Mouse (Mus musculus) testis, adult 2 months (tissue): Measurements from ENCODE around the gene Rpn1. TPM values are rescaled to one million over a fixed set of nuclear protein-coding genes. Genes with fewer than 3 reads are reported as not detected.

Source experiments
- H3K27ac ChIP-seq: fragments of 200-500 bp; 2 replicates; pipeline ENCODE4 v1.5.1; 2012; ENCODE audit warnings: low read depth, low read length; ENCODE audit not compliant: control insufficient read depth, insufficient read depth
- H3K27me3 ChIP-seq: fragments of 200-500 bp; 2 replicates; pipeline ENCODE4 v1.6.1; 2012; ENCODE audit warnings: mild to moderate bottlenecking, low read length, moderate library complexity; ENCODE audit not compliant: control insufficient read depth, insufficient read depth
- H3K36me3 ChIP-seq: fragments of 200-500 bp; 2 replicates; pipeline ENCODE4 v1.6.1; 2012; ENCODE audit warnings: mild to moderate bottlenecking, low read length; ENCODE audit not compliant: control insufficient read depth, insufficient read depth
- H3K4me1 ChIP-seq: fragments of 200-500 bp; 2 replicates; pipeline ENCODE4 v1.6.1; 2012; ENCODE audit warnings: low read length; ENCODE audit not compliant: control insufficient read depth, insufficient read depth
- H3K4me3 ChIP-seq: fragments of 200-500 bp; 2 replicates; pipeline ENCODE4 v1.5.1; 2012; ENCODE audit warnings: low read depth, mild to moderate bottlenecking, low read length, moderate library complexity, mixed read lengths; ENCODE audit not compliant: control insufficient read depth
- CTCF ChIP-seq: fragments of 200-500 bp; IDR thresholded peaks from 2 replicates; pipeline ENCODE4 v1.5.1; 2012; ENCODE audit warnings: low read depth, mild to moderate bottlenecking, inconsistent platforms, low read length, moderate library complexity; ENCODE audit not compliant: control insufficient read depth, insufficient read depth, insufficient replicate concordance
- POLR2A ChIP-seq: fragments of 200-500 bp; IDR thresholded peaks from 2 replicates; pipeline ENCODE4 v1.6.1; 2012; ENCODE audit warnings: low read depth, mild to moderate bottlenecking, inconsistent platforms, low read length, moderate library complexity; ENCODE audit not compliant: control insufficient read depth
- polyA plus RNA-seq: library from polyadenylated mRNA; depleted of rRNA; stranded (reverse); fragments of >200 nt; gene quantifications from 2 replicates; pipeline ENCODE4 v1.2.3, GENCODE M21; 2012

The Rpn1 gene
- polyA plus RNA-seq, 1 experiment: 230 TPM

DNA sequence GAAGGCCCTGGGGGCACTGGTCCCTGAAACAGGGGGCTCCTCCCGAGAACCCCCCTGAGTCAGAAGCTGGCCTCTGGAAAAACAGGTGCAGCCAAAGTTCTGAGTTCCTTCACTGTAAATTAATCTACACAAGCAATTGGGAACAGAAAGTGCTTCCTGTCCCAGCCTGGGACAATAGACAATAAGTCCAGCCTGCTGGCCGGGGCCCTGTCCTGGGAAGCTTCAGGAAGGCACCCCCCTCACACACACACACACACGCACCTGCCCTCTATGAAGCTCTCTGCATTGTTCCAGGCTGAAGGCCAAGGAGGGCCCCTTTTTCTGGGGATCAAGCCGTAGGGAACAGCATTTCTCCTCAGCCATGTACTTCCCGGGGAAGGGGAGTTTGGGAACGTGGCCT lies 49.6 kb downstream of the Rpn1 start:
- Histone ChIP-seq H3K27me3 (no peaks in the 10 kb centered on the region), H3K36me3 (no peaks in the 10 kb centered on the region), H3K27ac (no peak overlapping the region), H3K4me1 (peaks cover 13% of the 10 kb centered on the region), H3K4me3 (no peak overlapping the region)
- no peak for TF ChIP-seq CTCF
- no peak for TF ChIP-seq POLR2A

DNA sequence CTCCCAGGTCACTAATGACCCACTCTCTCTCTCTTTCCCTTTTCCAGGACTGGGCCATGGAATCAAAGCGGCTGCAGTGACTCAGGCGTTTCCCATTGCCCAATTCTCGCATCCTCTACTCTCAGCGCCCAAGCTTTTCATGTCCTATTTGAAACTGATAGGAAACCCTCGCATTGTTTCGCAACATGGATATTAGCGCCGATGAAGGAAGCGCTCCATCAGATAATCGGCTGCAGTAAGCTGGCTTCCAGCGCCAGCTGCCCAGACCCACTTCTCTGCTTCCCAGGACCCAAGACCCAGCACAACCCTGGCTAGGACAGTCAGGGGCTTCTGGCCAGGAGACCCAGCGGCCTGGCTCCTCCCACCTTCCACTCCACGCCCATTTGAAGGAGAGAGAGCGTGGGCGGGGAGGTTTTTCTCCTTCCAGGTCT lies 51.9 kb downstream of the Rpn1 start:
- no peak overlapping the region for H3K27ac ChIP-seq
- H3K4me3 ChIP-seq: peak overlapping the region; percentile 55
- no peaks in the 10 kb centered on the region for H3K36me3 ChIP-seq
- no peaks in the 10 kb centered on the region for H3K27me3 ChIP-seq
- H3K4me1 ChIP-seq: peaks cover 13% of the 10 kb centered on the region
- TF ChIP-seq CTCF: no peak
- no peak for TF ChIP-seq POLR2A

DNA sequence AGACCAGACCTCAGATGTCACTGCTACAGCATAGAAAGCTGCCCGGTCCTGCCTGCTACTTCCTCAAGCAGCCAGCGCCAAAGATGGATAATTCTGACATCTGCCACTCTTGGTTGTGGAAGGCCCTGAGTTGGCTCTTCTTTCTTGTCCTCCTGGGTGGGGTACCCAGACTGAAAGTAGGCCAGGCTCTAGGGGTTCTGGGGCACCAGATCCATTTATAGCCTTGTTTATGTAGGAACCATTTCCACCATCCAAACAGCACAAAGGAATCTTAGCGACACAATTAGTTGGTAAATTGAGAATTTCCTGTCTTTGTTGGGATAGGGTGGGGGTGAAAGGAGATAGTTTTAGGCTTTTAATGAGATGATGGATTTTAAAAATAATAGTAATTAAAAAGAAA lies 54.2 kb downstream of the Rpn1 start:
- no peak overlapping the region for H3K27ac ChIP-seq
- H3K36me3 ChIP-seq: no peaks in the 10 kb centered on the region
- H3K4me3 ChIP-seq: no peak overlapping the region
- H3K4me1 ChIP-seq: peaks cover 13% of the 10 kb centered on the region
- no peaks in the 10 kb centered on the region for H3K27me3 ChIP-seq
- TF ChIP-seq POLR2A (no peak), CTCF (no peak)

DNA sequence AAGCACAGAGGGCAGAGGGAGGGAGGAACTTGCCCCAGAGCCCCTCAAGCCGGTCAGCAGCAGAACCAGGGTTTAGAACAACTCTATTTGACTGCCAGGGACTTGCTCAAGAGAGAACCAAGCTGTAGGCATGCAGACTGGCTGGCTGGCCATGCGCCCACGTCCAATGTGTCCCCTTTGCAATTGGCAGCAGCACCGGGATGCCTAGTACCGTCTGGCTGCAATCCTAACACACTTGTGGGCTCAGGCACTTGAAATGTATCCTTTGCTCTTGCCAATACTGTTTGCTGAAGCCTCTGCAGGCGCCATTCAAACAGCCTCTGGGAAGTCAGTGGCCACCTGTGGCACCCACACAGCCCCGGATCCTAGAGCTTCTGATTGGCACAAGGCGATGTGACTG lies 56.0 kb downstream of the Rpn1 start:
- TF ChIP-seq CTCF (no peak), POLR2A (no peak)
- Histone ChIP-seq H3K4me1 (peaks cover 13% of the 10 kb centered on the region), H3K36me3 (no peaks in the 10 kb centered on the region), H3K27me3 (no peaks in the 10 kb centered on the region), H3K27ac (no peak overlapping the region), H3K4me3 (no peak overlapping the region)

DNA sequence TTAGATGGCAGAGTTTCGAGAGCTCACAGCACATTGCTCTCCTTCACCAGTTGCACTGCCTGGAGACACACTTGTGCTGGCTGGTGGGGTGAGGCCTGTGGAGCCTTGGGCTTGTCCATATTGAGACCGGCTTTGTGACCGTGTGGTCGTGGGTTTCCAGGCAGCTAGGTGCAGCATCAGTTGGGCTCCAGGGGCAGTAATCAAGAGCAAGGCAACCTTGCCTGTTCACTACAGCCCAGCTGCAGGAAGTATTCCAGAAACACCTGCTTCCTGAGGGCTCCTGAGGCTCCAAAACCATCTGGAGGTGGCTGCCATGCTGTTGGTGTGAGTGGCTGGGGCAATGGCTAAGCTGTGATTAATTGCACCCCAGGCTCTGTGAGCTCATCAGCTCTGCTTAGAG lies 61.5 kb downstream of the Rpn1 start:
- no peaks in the 10 kb centered on the region for H3K27me3 ChIP-seq
- TF ChIP-seq CTCF (no peak), POLR2A (no peak)
- peaks cover 12% of the 10 kb centered on the region for H3K4me1 ChIP-seq
- H3K36me3 ChIP-seq: no peaks in the 10 kb centered on the region
- H3K27ac ChIP-seq: no peak overlapping the region
- H3K4me3 ChIP-seq: no peak overlapping the region

DNA sequence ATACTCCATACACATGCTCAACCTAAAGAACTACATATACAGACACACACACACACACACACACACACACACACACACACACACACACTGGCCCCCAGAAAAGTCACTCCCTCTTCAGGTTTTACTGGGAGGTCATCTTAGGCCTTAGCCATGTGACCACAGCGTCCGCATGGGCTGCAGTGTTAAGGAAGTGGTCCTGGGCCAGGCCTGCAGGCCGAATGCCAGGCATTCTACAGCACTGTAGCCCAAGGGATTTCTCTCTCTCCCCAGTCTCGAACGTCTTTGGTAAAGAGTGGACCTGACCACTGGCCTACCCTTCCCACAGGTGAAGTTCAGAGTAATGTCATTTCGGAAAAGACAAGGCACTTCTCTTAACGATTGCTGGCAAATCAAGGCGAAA lies 62.3 kb downstream of the Rpn1 start:
- no peaks in the 10 kb centered on the region for H3K36me3 ChIP-seq
- H3K4me3 ChIP-seq: no peak overlapping the region
- no peaks in the 10 kb centered on the region for H3K27me3 ChIP-seq
- peaks cover 12% of the 10 kb centered on the region for H3K4me1 ChIP-seq
- no peak for TF ChIP-seq POLR2A
- TF ChIP-seq CTCF: no peak
- H3K27ac ChIP-seq: no peak overlapping the region

DNA sequence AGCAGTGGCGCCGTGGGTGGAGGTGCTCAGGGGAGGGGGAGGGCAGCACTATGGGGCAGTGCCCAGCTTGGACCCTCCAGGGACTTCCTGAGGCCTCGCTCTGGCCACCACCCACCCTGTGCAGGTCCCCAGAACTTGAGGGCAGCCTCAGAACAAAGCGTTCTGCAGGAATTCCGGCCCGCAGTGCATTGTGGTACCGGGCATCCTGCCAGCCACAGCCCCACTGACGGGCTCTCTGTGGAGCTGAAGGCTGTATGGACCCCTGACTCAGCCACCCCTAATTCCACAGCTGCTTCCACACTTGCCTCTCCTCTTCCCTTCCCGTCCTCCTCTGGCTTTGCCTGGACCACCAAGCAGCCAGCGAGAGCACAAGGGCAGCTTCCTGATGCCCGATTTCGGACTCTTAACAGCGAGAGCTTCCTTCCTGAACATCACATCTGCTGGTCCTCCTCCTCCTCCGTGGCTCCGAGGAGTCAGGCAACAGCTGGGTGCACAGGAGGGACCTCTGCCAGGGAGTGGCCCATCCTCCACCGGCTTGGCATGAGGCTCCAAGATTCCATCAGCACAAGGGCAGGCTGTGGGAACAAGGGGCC lies 63.2 kb downstream of the Rpn1 start:
- H3K4me3 ChIP-seq: peak overlapping the region; percentile 28; the same call in 1 of the 2 replicates
- H3K4me1 ChIP-seq: peaks cover 12% of the 10 kb centered on the region
- H3K27ac ChIP-seq: no peak overlapping the region
- no peaks in the 10 kb centered on the region for H3K36me3 ChIP-seq
- no peaks in the 10 kb centered on the region for H3K27me3 ChIP-seq
- TF ChIP-seq POLR2A: no peak
- TF ChIP-seq CTCF: no peak

DNA sequence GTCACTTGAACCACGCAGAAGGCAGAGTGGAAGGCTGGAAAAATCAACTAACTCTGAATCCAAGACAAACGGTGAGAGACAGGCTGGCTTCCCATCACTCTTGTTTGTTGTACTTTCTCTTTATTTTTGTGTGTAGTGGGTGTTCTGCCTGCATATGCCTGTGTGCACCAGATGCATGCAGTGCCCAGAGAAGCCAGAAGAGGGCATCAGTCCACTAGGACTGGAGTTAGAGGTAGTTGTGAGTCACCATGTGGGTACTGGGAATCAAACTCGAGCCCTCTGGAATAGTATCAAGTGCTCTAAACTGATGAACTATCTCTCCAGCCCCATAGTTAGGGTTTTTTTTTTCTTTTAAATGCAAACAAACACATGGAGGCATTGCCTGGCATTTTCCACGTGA lies 67.1 kb downstream of the Rpn1 start:
- no peak overlapping the region for H3K4me3 ChIP-seq
- peak; percentile 35; the same call in 1 of the 2 replicates for TF ChIP-seq CTCF
- TF ChIP-seq POLR2A: no peak

More for the DNA sequence above, 67.1 kb downstream of the Rpn1 start:
- Histone ChIP-seq H3K27me3 (no peaks in the 10 kb centered on the region), H3K27ac (no peak overlapping the region), H3K36me3 (no peaks in the 10 kb centered on the region), H3K4me1 (peaks cover 12% of the 10 kb centered on the region)
